Mouse (Mus musculus) liver, postnatal 0 days (tissue): Measurements from ENCODE around the gene Fam107b.

Experiments used
- CTCF ChIP-seq: sonication (generic); IDR thresholded peaks from 2 replicates; pipeline ENCODE4 v1.5.1; 2016; ENCODE audit warnings: antibody characterized with exemption, low read depth
- EP300 ChIP-seq: IDR thresholded peaks from 2 replicates; pipeline ENCODE4 v1.6.1; 2016; ENCODE audit warnings: antibody characterized with exemption, low read depth, mild to moderate bottlenecking

DNA sequence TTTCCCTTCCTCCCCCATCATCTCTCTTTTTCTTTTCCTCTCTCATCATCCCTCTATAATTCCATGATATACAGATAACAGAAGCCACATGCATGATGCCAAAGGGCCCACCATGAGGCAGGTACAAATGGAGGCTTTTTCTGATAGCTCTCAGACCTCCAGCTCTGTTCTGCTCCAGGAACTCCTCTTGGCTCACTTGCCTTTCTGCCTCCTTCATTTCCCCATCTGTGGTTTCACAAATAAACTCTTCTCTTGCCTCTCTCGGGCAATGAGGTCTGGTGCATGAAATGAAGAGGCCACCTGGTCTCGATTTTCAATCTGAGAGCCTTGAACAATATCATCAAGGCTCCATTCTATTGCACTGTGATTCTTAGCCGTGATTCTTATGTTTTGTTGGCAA is 30.1 kb downstream of the Fam107b start:
- TF ChIP-seq CTCF (no peak), EP300 (no peak)
